Mouse (Mus musculus): ENCODE data around the gene Inpp5a. TPM values are rescaled to one million over a fixed set of nuclear protein-coding genes. Genes with fewer than 3 reads are reported as not detected.
A peak's percentile ranks its signal among the peaks of the same experiment; 100 is the strongest.

Gene Inpp5a
- polyA plus RNA-seq, 1 experiment from 2014 or later, result 28.8 TPM

- H3K4me1 ChIP-seq (replicated peaks; ENCODE audit: control insufficient read depth, insufficient read depth, low read length), result peaks cover 10% of the 10 kb centered on the region
- no peak overlapping the region for H3K4me3 ChIP-seq (ENCODE audit: low read length)
- no peak overlapping the region for H3K4me2 ChIP-seq (ENCODE audit: low read depth, low read length)
- no peak overlapping the region for H3K27ac ChIP-seq (ENCODE audit: low read length)
- ATAC-seq (ENCODE audit: low read depth), result no peak
- H3K27me3 ChIP-seq (ENCODE audit: control insufficient read depth, insufficient read depth, low read depth, low read length), result no peaks in the 10 kb centered on the region
- no peak overlapping the region for H3K9ac ChIP-seq (ENCODE audit: low read length)
- H3K36me3 ChIP-seq (ENCODE audit: control insufficient read depth, insufficient read depth, low read length), result no peaks in the 10 kb centered on the region
- 66% methylated on average over 2 of the region's 2 CpGs for WGBS
- H3K9me3 ChIP-seq (ENCODE audit: control insufficient read depth, low read length), result no peaks in the 10 kb centered on the region
Observed at GRCm38 (mm10) chr7:139382796-139383195, 6.1 kb upstream of the Inpp5a start.

GRCm38 (mm10) chr7:139384500-139384899 lies 4.4 kb upstream of the Inpp5a start:
- Histone ChIP-seq H3K36me3 (ENCODE audit: control insufficient read depth, insufficient read depth, low read length) (no peaks in the 10 kb centered on the region), H3K9me3 (ENCODE audit: control insufficient read depth, low read length) (no peaks in the 10 kb centered on the region), H3K4me1 (replicated peaks; ENCODE audit: control insufficient read depth, insufficient read depth, low read length) (peaks cover 13% of the 10 kb centered on the region), H3K27me3 (ENCODE audit: control insufficient read depth, insufficient read depth, low read depth, low read length) (no peaks in the 10 kb centered on the region), H3K9ac (ENCODE audit: low read length) (no peak overlapping the region), H3K4me3 (ENCODE audit: low read length) (no peak overlapping the region), H3K27ac (ENCODE audit: low read length) (no peak overlapping the region), H3K4me2 (ENCODE audit: low read depth, low read length) (no peak overlapping the region)
- 89% methylated on average over 1 of the region's 1 CpGs for WGBS
- ATAC-seq (ENCODE audit: low read depth), result no peak

GRCm38 (mm10) chr7:139384916-139385530 lies 3.9 kb upstream of the Inpp5a start:
- peaks cover 13% of the 10 kb centered on the region for H3K4me1 ChIP-seq (replicated peaks; ENCODE audit: control insufficient read depth, insufficient read depth, low read length)
- WGBS, result 75% methylated on average over 2 of the region's 2 CpGs

GRCm38 (mm10) chr7:139386933-139387690 lies 1.8 kb upstream of the Inpp5a start:
- WGBS, result 86% methylated on average over 9 of the region's 9 CpGs
- no peak for ATAC-seq (ENCODE audit: low read depth)
- no peak overlapping the region for H3K4me2 ChIP-seq (ENCODE audit: low read depth, low read length)
- peaks cover 34% of the 10 kb centered on the region for H3K4me1 ChIP-seq (replicated peaks; ENCODE audit: control insufficient read depth, insufficient read depth, low read length)
- no peak overlapping the region for H3K4me3 ChIP-seq (ENCODE audit: low read length)
- no peaks in the 10 kb centered on the region for H3K36me3 ChIP-seq (ENCODE audit: control insufficient read depth, insufficient read depth, low read length)
- no peaks in the 10 kb centered on the region for H3K9me3 ChIP-seq (ENCODE audit: control insufficient read depth, low read length)
- no peak overlapping the region; the same call in 1 of the 2 replicates for H3K27ac ChIP-seq (ENCODE audit: low read length)
- no peaks in the 10 kb centered on the region for H3K27me3 ChIP-seq (ENCODE audit: control insufficient read depth, insufficient read depth, low read depth, low read length)
- no peak overlapping the region for H3K9ac ChIP-seq (ENCODE audit: low read length)

More at GRCm38 (mm10) chr7:139384916-139385530, 3.9 kb upstream of the Inpp5a start:
- H3K4me2 ChIP-seq (ENCODE audit: low read depth, low read length), result no peak overlapping the region
- ATAC-seq (ENCODE audit: low read depth), result no peak
- no peaks in the 10 kb centered on the region for H3K9me3 ChIP-seq (ENCODE audit: control insufficient read depth, low read length)
- H3K9ac ChIP-seq (ENCODE audit: low read length), result no peak overlapping the region
- no peak overlapping the region for H3K27ac ChIP-seq (ENCODE audit: low read length)
- no peaks in the 10 kb centered on the region for H3K36me3 ChIP-seq (ENCODE audit: control insufficient read depth, insufficient read depth, low read length)
- H3K4me3 ChIP-seq (ENCODE audit: low read length), result no peak overlapping the region
- no peaks in the 10 kb centered on the region for H3K27me3 ChIP-seq (ENCODE audit: control insufficient read depth, insufficient read depth, low read depth, low read length)

- H3K9me3 ChIP-seq (ENCODE audit: control insufficient read depth, low read length), result no peaks in the 10 kb centered on the region
- H3K36me3 ChIP-seq (ENCODE audit: control insufficient read depth, insufficient read depth, low read length), result no peaks in the 10 kb centered on the region
- H3K4me1 ChIP-seq (replicated peaks; ENCODE audit: control insufficient read depth, insufficient read depth, low read length), result peaks cover 44% of the 10 kb centered on the region
- H3K27ac ChIP-seq (ENCODE audit: low read length), result peak overlapping the region; percentile 92
- peak overlapping the region; percentile 80 for H3K9ac ChIP-seq (ENCODE audit: low read length)
- 13% methylated on average over 16 of the region's 16 CpGs for WGBS
- peak overlapping the region; percentile 54 for H3K4me2 ChIP-seq (ENCODE audit: low read depth, low read length)
- peak; percentile 82 for ATAC-seq (ENCODE audit: low read depth)
- peak overlapping the region; percentile 60 for H3K4me3 ChIP-seq (ENCODE audit: low read length)
- H3K27me3 ChIP-seq (ENCODE audit: control insufficient read depth, insufficient read depth, low read depth, low read length), result no peaks in the 10 kb centered on the region
Observed at GRCm38 (mm10) chr7:139387921-139388669, 814 bp upstream of the Inpp5a start.

- H3K27ac ChIP-seq (ENCODE audit: low read length), result peak overlapping the region; percentile 85
- peaks cover 53% of the 10 kb centered on the region for H3K4me1 ChIP-seq (replicated peaks; ENCODE audit: control insufficient read depth, insufficient read depth, low read length)
Observed at GRCm38 (mm10) chr7:139389213-139389761, 378 bp downstream of the Inpp5a start.

GRCm38 (mm10) chr7:139390380-139390779 lies 1.5 kb downstream of the Inpp5a start:
- WGBS, result 62% methylated on average over 3 of the region's 3 CpGs
- Histone ChIP-seq H3K27ac (ENCODE audit: low read length) (no peak overlapping the region), H3K9me3 (ENCODE audit: control insufficient read depth, low read length) (no peaks in the 10 kb centered on the region), H3K9ac (ENCODE audit: low read length) (peak overlapping the region; percentile 98), H3K36me3 (ENCODE audit: control insufficient read depth, insufficient read depth, low read length) (no peaks in the 10 kb centered on the region), H3K4me1 (replicated peaks; ENCODE audit: control insufficient read depth, insufficient read depth, low read length) (peaks cover 56% of the 10 kb centered on the region), H3K27me3 (ENCODE audit: control insufficient read depth, insufficient read depth, low read depth, low read length) (no peaks in the 10 kb centered on the region), H3K4me3 (ENCODE audit: low read length) (peak overlapping the region; percentile 97), H3K4me2 (ENCODE audit: low read depth, low read length) (peak overlapping the region; percentile 62)
- no peak for ATAC-seq (ENCODE audit: low read depth)

More at GRCm38 (mm10) chr7:139389213-139389761, 378 bp downstream of the Inpp5a start:
- ATAC-seq (ENCODE audit: low read depth), result peak; percentile 42
- H3K36me3 ChIP-seq (ENCODE audit: control insufficient read depth, insufficient read depth, low read length), result no peaks in the 10 kb centered on the region
- no peaks in the 10 kb centered on the region for H3K27me3 ChIP-seq (ENCODE audit: control insufficient read depth, insufficient read depth, low read depth, low read length)
- H3K4me3 ChIP-seq (ENCODE audit: low read length), result peak overlapping the region; percentile 97
- peak overlapping the region; percentile 62 for H3K4me2 ChIP-seq (ENCODE audit: low read depth, low read length)
- H3K9ac ChIP-seq (ENCODE audit: low read length), result peak overlapping the region; percentile 98
- H3K9me3 ChIP-seq (ENCODE audit: control insufficient read depth, low read length), result no peaks in the 10 kb centered on the region
- 0% methylated on average over 41 of the region's 53 CpGs for WGBS

- no peak for ATAC-seq (ENCODE audit: low read depth)
- Histone ChIP-seq H3K27ac (ENCODE audit: low read length) (no peak overlapping the region), H3K9me3 (ENCODE audit: control insufficient read depth, low read length) (no peaks in the 10 kb centered on the region), H3K36me3 (ENCODE audit: control insufficient read depth, insufficient read depth, low read length) (no peaks in the 10 kb centered on the region), H3K9ac (ENCODE audit: low read length) (peak overlapping the region; percentile 98), H3K27me3 (ENCODE audit: control insufficient read depth, insufficient read depth, low read depth, low read length) (no peaks in the 10 kb centered on the region), H3K4me1 (replicated peaks; ENCODE audit: control insufficient read depth, insufficient read depth, low read length) (peaks cover 56% of the 10 kb centered on the region), H3K4me3 (ENCODE audit: low read length) (peak overlapping the region; percentile 97), H3K4me2 (ENCODE audit: low read depth, low read length) (peak overlapping the region; percentile 62)
- WGBS, result 68% methylated on average over 9 of the region's 9 CpGs
Observed at GRCm38 (mm10) chr7:139390926-139391325, 2.0 kb downstream of the Inpp5a start.

- Histone ChIP-seq H3K9ac (ENCODE audit: low read length) (peak overlapping the region; percentile 38; the same call in 1 of the 2 replicates), H3K27ac (ENCODE audit: low read length) (no peak overlapping the region), H3K4me2 (ENCODE audit: low read depth, low read length) (peak overlapping the region; percentile 62), H3K9me3 (ENCODE audit: control insufficient read depth, low read length) (no peaks in the 10 kb centered on the region), H3K4me1 (replicated peaks; ENCODE audit: control insufficient read depth, insufficient read depth, low read length) (peaks cover 56% of the 10 kb centered on the region), H3K36me3 (ENCODE audit: control insufficient read depth, insufficient read depth, low read length) (no peaks in the 10 kb centered on the region), H3K4me3 (ENCODE audit: low read length) (no peak overlapping the region), H3K27me3 (ENCODE audit: control insufficient read depth, insufficient read depth, low read depth, low read length) (no peaks in the 10 kb centered on the region)
- WGBS, result 63% methylated on average over 5 of the region's 5 CpGs
- no peak for ATAC-seq (ENCODE audit: low read depth)
Observed at GRCm38 (mm10) chr7:139391691-139392090, 2.8 kb downstream of the Inpp5a start.
